Mouse (Mus musculus) forebrain, embryonic 16.5 days (tissue): Measurements from ENCODE around the gene Gnl1. TPM values are rescaled to one million over a fixed set of nuclear protein-coding genes. Genes with fewer than 3 reads are reported as not detected.
A peak's percentile ranks its signal among the peaks of the same experiment; 100 is the strongest.
"Not testable (repeated sequence)": the region's sequence is repeated elsewhere in the genome, so short reads cannot be mapped to it uniquely, and the experiment has no call there.

Source experiments
- ATAC-seq: fragments of 200-750 bp; cut with Nextera tagmentation; 2 replicates; pipeline ENCODE4 v1.8.0; 2017; ENCODE audit warnings: mild to moderate bottlenecking, moderate library complexity
- H3K27ac ChIP-seq: fragments of 300-500 bp; sonication (generic); 2 replicates; pipeline ENCODE4 v1.5.1; 2014; ENCODE audit warnings: low read length, control low read depth
- H3K27me3 ChIP-seq: fragments of 300-500 bp; sonication (generic); replicated peaks from 2 replicates; pipeline ENCODE4 v1.6.1; 2014; ENCODE audit warnings: low read length; ENCODE audit not compliant: control insufficient read depth, insufficient read depth
- H3K36me3 ChIP-seq: fragments of 300-500 bp; sonication (generic); 2 replicates; pipeline ENCODE4 v1.6.1; 2014; ENCODE audit not compliant: control insufficient read depth, insufficient read depth
- H3K4me1 ChIP-seq: fragments of 300-500 bp; sonication (generic); replicated peaks from 2 replicates; pipeline ENCODE4 v1.6.1; 2014; ENCODE audit warnings: low read length; ENCODE audit not compliant: control insufficient read depth, insufficient read depth
- H3K4me2 ChIP-seq: fragments of 300-500 bp; sonication (generic); 2 replicates; pipeline ENCODE4 v1.6.1; 2014; ENCODE audit warnings: mild to moderate bottlenecking, low read length, control low read depth
- H3K4me3 ChIP-seq: fragments of 300-500 bp; sonication (generic); replicated peaks from 2 replicates; pipeline ENCODE4 v1.5.1; 2014; ENCODE audit warnings: mild to moderate bottlenecking, low read length, control low read depth
- H3K9ac ChIP-seq: fragments of 300-500 bp; sonication (generic); replicated peaks from 2 replicates; pipeline ENCODE4 v1.6.1; 2014; ENCODE audit warnings: low read depth, low read length, control low read depth
- H3K9me3 ChIP-seq: fragments of 300-500 bp; sonication (generic); 2 replicates; pipeline ENCODE4 v1.6.1; 2016; ENCODE audit warnings: low read length; ENCODE audit not compliant: control insufficient read depth
- WGBS: fragments of 180-500 bp; shearing (Covaris S2); extraction: QIAGEN DNeasy Blood & Tissue Kit; methylation state at CpG from one replicate; pipeline ENCODE4 v1.1.7; 2014; 5-methylcytosine and 5-hydroxymethylcytosine counted together
- polyA plus RNA-seq: library from polyadenylated mRNA; unstranded; fragments of >200 nt; fragmentation: Nextera tagmentation; extraction: Ambion mirVana; gene quantifications from 2 replicates; pipeline ENCODE4 v1.2.1, GENCODE M21; 2015

The Gnl1 gene
- polyA plus RNA-seq = 61.0 and 65.6 TPM in 2 replicates

DNA sequence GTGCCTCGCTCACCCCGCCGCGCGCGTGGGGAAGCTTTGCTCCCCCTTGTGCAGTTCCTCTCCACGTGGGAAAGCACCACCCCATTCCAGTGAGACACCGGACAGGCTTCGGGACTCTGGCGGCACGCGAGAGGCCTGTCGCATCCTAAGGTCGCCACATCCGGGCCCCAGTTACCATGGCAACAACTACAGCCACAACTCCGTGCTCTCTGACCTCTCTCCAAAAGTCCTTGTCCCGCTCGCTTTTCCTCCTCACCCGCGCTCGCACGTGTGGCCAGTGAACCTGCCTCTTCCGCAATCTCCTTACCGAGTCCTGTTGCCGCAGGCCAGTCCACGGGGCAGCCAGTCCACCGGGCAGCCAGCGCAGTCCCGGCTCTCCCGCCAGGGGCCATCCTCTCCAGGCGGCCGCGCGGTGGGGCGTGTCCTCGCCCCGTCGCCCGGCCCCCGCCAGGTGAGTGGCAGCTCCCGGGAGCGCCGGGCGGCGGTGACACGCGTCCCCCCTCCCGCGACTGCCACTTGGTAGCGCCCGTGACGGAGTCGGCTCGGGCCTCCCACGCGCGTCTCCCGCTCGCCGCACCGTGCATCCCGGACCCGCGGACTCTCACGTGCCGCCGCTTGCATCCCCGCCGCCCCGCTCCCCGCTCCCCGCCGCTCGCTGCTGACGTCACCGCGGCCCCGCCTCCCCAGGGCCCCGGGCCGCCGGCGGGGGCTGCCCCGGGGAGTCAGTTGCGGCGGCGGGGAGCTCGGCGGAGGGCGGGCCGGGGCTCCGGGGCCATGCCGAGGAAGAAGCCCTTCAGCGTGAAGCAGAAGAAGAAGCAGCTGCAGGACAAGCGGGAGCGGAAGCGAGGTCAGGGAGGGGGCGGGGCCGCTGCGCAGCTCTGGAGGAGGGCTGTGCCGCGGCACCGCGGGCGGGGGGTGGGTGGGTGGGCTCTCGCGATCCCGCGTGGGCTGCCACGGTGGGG lies at the start of gene Gnl1, which contains the start of gene Prr3:
TSS of gene Gnl1 (plus strand) at position 451 of the 962 bp plus-strand sequence.
TSS of gene Prr3 (minus strand) at position 836 of the 962 bp plus-strand sequence.
- Histone ChIP-seq H3K9me3 (no peaks in the 10 kb centered on the region), H3K27me3 (no peaks in the 10 kb centered on the region), H3K36me3 (peaks cover 7% of the 10 kb centered on the region; the same call in 1 of the 2 replicates), H3K9ac (peak within 1 kb of the TSS; percentile 76), H3K4me1 (peaks cover 17% of the 10 kb centered on the region), H3K4me2 (peak within 1 kb of the TSS; percentile 79), H3K4me3 (peak within 1 kb of the TSS; percentile 97), H3K27ac (peak within 1 kb of the TSS; percentile 96)
- ATAC-seq = peak; percentile 79
- under 1% methylated on average over 83 of the region's 109 CpGs for WGBS

DNA sequence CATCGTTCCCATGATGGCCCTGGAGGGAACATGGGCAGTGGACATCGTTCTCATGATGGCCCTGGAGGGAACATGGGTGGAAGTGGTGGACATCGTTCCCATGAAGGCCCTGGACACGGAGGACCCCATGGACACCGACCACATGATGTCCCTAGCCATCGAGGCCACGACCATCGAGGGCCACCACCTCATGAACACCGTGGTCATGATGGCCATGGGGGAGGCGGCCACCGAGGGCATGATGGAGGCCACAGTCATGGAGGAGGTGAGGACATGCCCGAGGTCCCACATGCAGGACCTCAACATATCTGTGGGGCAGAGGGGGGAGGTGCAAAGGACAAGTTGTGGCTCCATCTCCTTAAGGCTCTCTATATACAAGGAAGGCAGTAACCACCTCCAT lies 49.0 kb upstream of the Gnl1 start:
- Histone ChIP-seq H3K4me3 (no peak overlapping the region), H3K36me3 (peaks cover 28% of the 10 kb centered on the region), H3K4me2 (no peak overlapping the region), H3K9me3 (no peaks in the 10 kb centered on the region), H3K27ac (no peak overlapping the region), H3K27me3 (no peaks in the 10 kb centered on the region), H3K4me1 (no peaks in the 10 kb centered on the region), H3K9ac (no peak overlapping the region)
- WGBS = 96% methylated on average over 12 of the region's 12 CpGs
- no peak for ATAC-seq

- 89% methylated on average over 4 of the region's 4 CpGs for WGBS
- H3K36me3 ChIP-seq = peaks cover 16% of the 10 kb centered on the region
- no peak overlapping the region for H3K27ac ChIP-seq
- ATAC-seq = no peak
- no peak overlapping the region for H3K4me2 ChIP-seq
- H3K9ac ChIP-seq = no peak overlapping the region
- H3K4me1 ChIP-seq = no peaks in the 10 kb centered on the region
- H3K9me3 ChIP-seq = no peaks in the 10 kb centered on the region
- no peak overlapping the region for H3K4me3 ChIP-seq
- H3K27me3 ChIP-seq = no peaks in the 10 kb centered on the region
Measured at GRCm38 (mm10) chr17:35932608-35933007, 47.0 kb upstream of the Gnl1 start.

- H3K4me1 ChIP-seq, ATAC-seq, H3K4me3 ChIP-seq, H3K9ac ChIP-seq, H3K27me3 ChIP-seq, H3K36me3 ChIP-seq, H3K9me3 ChIP-seq, H3K27ac ChIP-seq, H3K4me2 ChIP-seq: not testable (repeated sequence)
- 94% methylated on average over 14 of the region's 14 CpGs for WGBS
Measured at GRCm38 (mm10) chr17:35935763-35936162, 43.9 kb upstream of the Gnl1 start.

DNA sequence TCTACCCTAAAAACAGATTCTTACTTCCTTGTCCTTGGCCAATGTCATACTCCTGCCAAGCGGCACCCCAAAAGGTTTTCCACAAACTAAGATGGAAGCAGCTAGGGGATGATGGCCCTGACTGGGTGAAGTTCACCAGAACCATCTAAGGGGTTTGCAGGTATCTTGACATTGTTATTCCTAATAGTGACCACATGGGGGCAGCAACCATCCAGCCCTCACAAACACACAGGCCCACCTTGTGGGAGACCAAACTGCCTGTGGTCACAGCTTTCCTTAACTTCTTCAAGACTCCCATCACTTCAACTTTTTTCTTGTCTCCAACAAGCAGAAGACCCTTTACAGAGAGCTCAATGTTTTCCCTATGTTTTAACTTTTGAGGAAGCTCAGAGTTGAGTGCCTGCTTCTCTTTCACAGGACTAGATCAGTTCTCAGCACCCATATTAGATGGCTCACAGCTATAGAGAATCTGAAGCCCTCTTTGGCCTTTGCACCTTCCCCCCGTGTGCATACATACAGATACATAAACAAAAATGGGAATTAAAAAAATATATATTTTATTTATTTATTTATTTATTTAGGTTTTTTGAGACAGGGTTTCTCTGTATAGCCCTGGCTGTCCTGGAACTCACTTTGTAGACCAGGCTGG lies 41.8 kb upstream of the Gnl1 start:
- Histone ChIP-seq H3K9me3 (no peaks in the 10 kb centered on the region), H3K9ac (no peak overlapping the region), H3K27ac (no peak overlapping the region), H3K4me2 (no peak overlapping the region), H3K4me3 (no peak overlapping the region), H3K36me3 (no peaks in the 10 kb centered on the region), H3K27me3 (no peaks in the 10 kb centered on the region), H3K4me1 (no peaks in the 10 kb centered on the region)
- WGBS = 32% methylated on average over 2 of the region's 2 CpGs
- peak; percentile 71; the same call in 1 of the 2 replicates for ATAC-seq

DNA sequence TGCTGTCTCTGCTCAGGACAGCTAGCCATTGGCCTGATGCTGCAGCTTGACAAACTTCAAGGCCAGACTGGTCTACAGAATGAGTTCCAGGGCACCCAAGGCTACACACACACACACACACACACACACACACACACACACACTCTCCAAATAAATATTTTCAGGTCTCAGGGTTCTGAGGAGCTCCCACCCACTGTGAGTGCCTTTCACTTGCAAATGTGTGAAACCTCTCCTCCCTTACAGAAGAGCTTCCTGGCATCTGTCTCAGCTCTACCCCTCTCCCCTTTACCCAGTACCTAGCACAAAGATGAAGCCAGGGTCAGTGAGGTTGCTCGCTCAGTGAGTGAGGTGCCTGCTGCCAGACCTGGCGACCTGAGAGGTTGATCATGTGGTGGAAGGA lies 40.5 kb upstream of the Gnl1 start:
- H3K4me3 ChIP-seq = no peak overlapping the region
- 39% methylated on average over 2 of the region's 2 CpGs for WGBS
- no peak overlapping the region for H3K9ac ChIP-seq
- no peaks in the 10 kb centered on the region for H3K9me3 ChIP-seq
- H3K27ac ChIP-seq = no peak overlapping the region
- H3K4me1 ChIP-seq = no peaks in the 10 kb centered on the region
- no peak for ATAC-seq
- no peak overlapping the region for H3K4me2 ChIP-seq
- H3K27me3 ChIP-seq = no peaks in the 10 kb centered on the region
- H3K36me3 ChIP-seq = no peaks in the 10 kb centered on the region

DNA sequence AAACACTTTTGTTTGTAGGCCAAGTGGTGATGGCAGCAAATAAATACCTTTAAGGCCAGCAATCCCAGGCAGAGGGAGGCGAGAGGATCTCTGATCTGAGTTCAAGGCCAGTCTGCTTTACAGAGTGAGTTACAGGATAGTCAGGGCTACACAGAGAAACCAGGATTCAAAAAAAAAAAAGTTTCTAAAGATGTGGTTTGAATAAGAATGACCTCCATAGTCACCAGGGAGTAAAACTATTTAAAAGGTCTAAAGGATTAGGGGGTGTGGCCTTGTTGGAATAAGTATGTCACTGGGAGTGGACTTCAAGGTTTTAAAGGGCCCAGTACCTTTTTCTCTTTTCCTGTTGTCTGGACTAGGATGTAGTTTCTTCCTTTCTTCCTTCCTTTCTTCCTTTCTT lies 39.7 kb upstream of the Gnl1 start:
- Histone ChIP-seq H3K9me3 (no peaks in the 10 kb centered on the region), H3K27me3 (no peaks in the 10 kb centered on the region), H3K9ac (no peak overlapping the region), H3K4me1 (no peaks in the 10 kb centered on the region), H3K4me3 (no peak overlapping the region), H3K4me2 (no peak overlapping the region), H3K36me3 (no peaks in the 10 kb centered on the region), H3K27ac (no peak overlapping the region)
- ATAC-seq = no peak
- WGBS = 29% methylated on average over 1 of the region's 1 CpGs

DNA sequence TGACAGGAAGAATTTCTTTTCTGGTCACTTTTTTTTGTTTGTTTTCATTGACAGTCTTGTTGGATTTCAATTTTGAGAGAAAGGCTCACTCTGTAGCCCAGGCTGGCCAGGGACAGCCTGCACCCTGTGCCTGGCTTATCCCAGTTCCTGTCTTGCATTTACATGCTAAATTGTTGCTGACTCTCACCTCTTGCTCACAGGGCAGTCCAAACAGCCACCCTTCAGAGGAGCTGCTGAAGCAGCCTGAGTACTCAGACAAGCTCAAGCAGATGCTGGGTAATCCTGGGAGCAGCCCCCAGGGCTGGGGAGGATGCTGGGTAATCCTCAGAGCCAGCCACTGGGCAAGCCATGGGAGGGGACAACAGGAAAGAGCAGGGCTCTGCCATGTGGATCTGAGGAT lies 28.7 kb upstream of the Gnl1 start:
- not testable (repeated sequence) for H3K27me3 ChIP-seq, H3K9me3 ChIP-seq, H3K4me3 ChIP-seq

GRCm38 (mm10) chr17:35952559-35952958 lies 27.1 kb upstream of the Gnl1 start:
- not testable (repeated sequence) for H3K27me3 ChIP-seq, ATAC-seq, H3K27ac ChIP-seq, H3K9ac ChIP-seq, H3K4me2 ChIP-seq, H3K4me3 ChIP-seq, H3K9me3 ChIP-seq, H3K4me1 ChIP-seq
- peaks cover 17% of the 10 kb centered on the region for H3K36me3 ChIP-seq
- WGBS = 83% methylated on average over 1 of the region's 3 CpGs

More for the DNA sequence above, 28.7 kb upstream of the Gnl1 start:
- H3K9ac ChIP-seq, H3K36me3 ChIP-seq, H3K4me1 ChIP-seq, ATAC-seq, H3K4me2 ChIP-seq, H3K27ac ChIP-seq: not testable (repeated sequence)
